Comparison of ENCODE assay signal across 31 mouse cellular contexts in the genomic region with DNA sequence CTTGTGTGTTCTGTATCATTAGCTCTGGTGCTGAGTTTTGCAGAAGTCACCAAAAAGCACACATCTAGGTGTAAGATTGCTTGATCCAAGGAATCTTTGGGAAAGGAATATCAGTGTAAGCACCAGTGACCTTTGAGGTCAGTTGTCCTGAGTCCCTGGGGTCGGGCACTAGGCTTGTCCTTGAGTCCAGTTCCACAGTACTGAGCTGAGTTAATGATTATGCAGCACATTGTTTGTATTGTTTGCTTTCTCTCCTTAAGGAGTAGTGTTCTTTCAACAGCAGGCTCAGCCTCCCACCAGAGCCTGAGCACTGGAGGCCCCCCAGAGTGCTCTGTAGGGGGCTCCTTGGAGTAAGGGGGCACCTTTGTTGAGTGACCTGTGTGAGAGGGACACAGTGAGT. TPM values are rescaled to one million over a fixed set of nuclear protein-coding genes. Genes with fewer than 3 reads are reported as not detected.
DNase-seq lines count a peak whose midpoint lies in the region; ATAC-seq and TF ChIP-seq lines count a peak whose summit lies in the region.
"Had no signal": no experiment of that assay in that cellular context is flagged by ENCODE, and none has a peak within 500 bp of the region (broad histone marks: within the 10 kb centered on the region; RNA-seq: fewer than 3 reads in every experiment).

No protein-coding gene starts in this region.

- no peak for TF ChIP-seq POLR2A in liver, adult 2 months (IDR thresholded peaks at IDR 0.05; ENCODE audit: extremely low read depth, insufficient read depth, low read length)

- no peak overlapping the region for H3K27ac ChIP-seq in kidney, embryonic 15.5 days
- no peak overlapping the region for H3K27ac ChIP-seq in liver, adult 2 months (replicated peaks; ENCODE audit: insufficient read depth, low read depth, low read length)
- no peak overlapping the region for H3K27ac ChIP-seq in liver, embryonic 11.5 days (ENCODE audit: low read depth, low read length)
- H3K27ac ChIP-seq in midbrain, embryonic 12.5 days (replicated peaks) = peak overlapping the region; percentile 30; the same call in 1 of the 2 replicates
- H3K27ac ChIP-seq in midbrain, embryonic 16.5 days (ENCODE audit: low read length) = no peak overlapping the region
- H3K27ac ChIP-seq in stomach, postnatal 0 days (replicated peaks) = no peak overlapping the region
- H3K27ac ChIP-seq in forebrain, embryonic 13.5 days = no peak overlapping the region
- H3K27ac ChIP-seq: forebrain, embryonic 10.5 days; gastrocnemius, adult 2 months; heart, embryonic 15.5 days; hindbrain, embryonic 10.5 days; hindbrain, embryonic 13.5 days had no signal

- ATAC-seq in kidney, embryonic 15.5 days (replicated peaks; ENCODE audit: low FRiP score) = no peak
- ATAC-seq in liver, embryonic 11.5 days (replicated peaks; ENCODE audit: low FRiP score) = no peak
- no peak for ATAC-seq in midbrain, embryonic 12.5 days (ENCODE audit: low FRiP score, low read depth)
- ATAC-seq in midbrain, embryonic 16.5 days = no peak
- ATAC-seq in stomach, postnatal 0 days (ENCODE audit: low FRiP score, low TSS enrichment) = peak; percentile 54
- ATAC-seq in forebrain, embryonic 13.5 days = no peak
- ATAC-seq: forebrain, embryonic 14.5 days; forebrain, postnatal 0 days; Patski had no signal

- no peaks in the 10 kb centered on the region for H3K4me1 ChIP-seq in kidney, embryonic 15.5 days
- no peaks in the 10 kb centered on the region for H3K4me1 ChIP-seq in liver, adult 2 months (ENCODE audit: control insufficient read depth, insufficient read depth, low read length)
- H3K4me1 ChIP-seq in liver, embryonic 11.5 days (replicated peaks; ENCODE audit: control insufficient read depth, insufficient read depth, low read length) = peaks cover 3% of the 10 kb centered on the region; the same call in 1 of the 2 replicates
- peaks cover 23% of the 10 kb centered on the region for H3K4me1 ChIP-seq in midbrain, embryonic 12.5 days
- peaks cover 2% of the 10 kb centered on the region; the same call in 1 of the 2 replicates for H3K4me1 ChIP-seq in midbrain, embryonic 16.5 days (ENCODE audit: control insufficient read depth, insufficient read depth, low read length)
- H3K4me1 ChIP-seq in stomach, postnatal 0 days (replicated peaks; ENCODE audit: control insufficient read depth, insufficient read depth) = no peaks in the 10 kb centered on the region
- peaks cover 9% of the 10 kb centered on the region; the same call in 1 of the 2 replicates for H3K4me1 ChIP-seq in forebrain, embryonic 13.5 days
- H3K4me1 ChIP-seq: heart, embryonic 12.5 days; heart, embryonic 15.5 days; hindbrain, embryonic 13.5 days had no signal

- no peak overlapping the region for H3K4me2 ChIP-seq in kidney, embryonic 15.5 days
- H3K4me2 ChIP-seq in liver, embryonic 11.5 days = no peak overlapping the region
- no peak overlapping the region for H3K4me2 ChIP-seq in midbrain, embryonic 12.5 days (replicated peaks)
- H3K4me2 ChIP-seq in midbrain, embryonic 16.5 days (ENCODE audit: low read length) = no peak overlapping the region
- H3K4me2 ChIP-seq in stomach, postnatal 0 days (replicated peaks; ENCODE audit: low read depth) = no peak overlapping the region
- H3K4me2 ChIP-seq in forebrain, embryonic 13.5 days = no peak overlapping the region
- H3K4me2 ChIP-seq: heart, embryonic 12.5 days; heart, embryonic 15.5 days; hindbrain, embryonic 13.5 days had no signal

- no peak overlapping the region for H3K9ac ChIP-seq in kidney, embryonic 15.5 days
- H3K9ac ChIP-seq in liver, adult 2 months (ENCODE audit: low read depth, low read length) = no peak overlapping the region
- no peak overlapping the region for H3K9ac ChIP-seq in liver, embryonic 11.5 days (ENCODE audit: low read depth, low read length)
- no peak overlapping the region for H3K9ac ChIP-seq in midbrain, embryonic 12.5 days (replicated peaks)
- no peak overlapping the region for H3K9ac ChIP-seq in midbrain, embryonic 16.5 days (ENCODE audit: low read depth, low read length)
- no peak overlapping the region for H3K9ac ChIP-seq in stomach, postnatal 0 days (ENCODE audit: low read length)
- no peak overlapping the region for H3K9ac ChIP-seq in forebrain, embryonic 13.5 days
- H3K9ac ChIP-seq: forebrain, postnatal 0 days; heart, embryonic 12.5 days; heart, embryonic 15.5 days; hindbrain, embryonic 13.5 days had no signal

- no peak overlapping the region for H3K4me3 ChIP-seq in kidney, embryonic 15.5 days (replicated peaks)
- H3K4me3 ChIP-seq in liver, adult 2 months (ENCODE audit: insufficient read depth, low read depth, low read length) = no peak overlapping the region
- H3K4me3 ChIP-seq in liver, embryonic 11.5 days (ENCODE audit: low read depth, low read length) = no peak overlapping the region
- H3K4me3 ChIP-seq in midbrain, embryonic 12.5 days = no peak overlapping the region
- no peak overlapping the region for H3K4me3 ChIP-seq in midbrain, embryonic 16.5 days (ENCODE audit: low read depth, low read length)
- no peak overlapping the region for H3K4me3 ChIP-seq in stomach, postnatal 0 days (ENCODE audit: low read depth, low read length)
- no peak overlapping the region for H3K4me3 ChIP-seq in forebrain, embryonic 13.5 days
- H3K4me3 ChIP-seq: forebrain, embryonic 10.5 days; gastrocnemius, adult 2 months; heart, embryonic 12.5 days; heart, embryonic 15.5 days; hindbrain, embryonic 10.5 days; hindbrain, embryonic 13.5 days had no signal

- H3K36me3 ChIP-seq in kidney, embryonic 15.5 days = peaks cover 77% of the 10 kb centered on the region
- H3K36me3 ChIP-seq in liver, adult 2 months (ENCODE audit: control insufficient read depth, insufficient read depth, low read length) = peaks cover 23% of the 10 kb centered on the region
- peaks cover 19% of the 10 kb centered on the region for H3K36me3 ChIP-seq in liver, embryonic 11.5 days (ENCODE audit: control insufficient read depth, insufficient read depth, low read length)
- H3K36me3 ChIP-seq in midbrain, embryonic 12.5 days = peaks cover 43% of the 10 kb centered on the region
- H3K36me3 ChIP-seq in midbrain, embryonic 16.5 days (ENCODE audit: control insufficient read depth, insufficient read depth, low read length) = peaks cover 4% of the 10 kb centered on the region; the same call in 1 of the 2 replicates
- H3K36me3 ChIP-seq in stomach, postnatal 0 days (ENCODE audit: control insufficient read depth, insufficient read depth, low read length) = peaks cover 8% of the 10 kb centered on the region; the same call in 1 of the 2 replicates
- peaks cover 64% of the 10 kb centered on the region for H3K36me3 ChIP-seq in forebrain, embryonic 13.5 days (ENCODE audit: poor library complexity, severe bottlenecking)

- TF ChIP-seq CTCF in liver, adult 2 months (IDR thresholded peaks at IDR 0.05; ENCODE audit: low read depth, low read length) = no peak
- no peak for TF ChIP-seq CTCF in stomach, postnatal 0 days (IDR thresholded peaks at IDR 0.05; ENCODE audit: low read depth)

- peak; percentile 38 for DNase-seq in kidney, adult 9 months
- peak; percentile 55 for DNase-seq in liver, adult 2 months (ENCODE audit: extremely low read depth, low read depth, low spot score)
- no peak for DNase-seq in liver, embryonic 11.5 days (ENCODE audit: low spot score)
- peak; percentile 20 for DNase-seq in stomach, postnatal 0 days (ENCODE audit: low spot score)
- DNase-seq: adrenal gland, postnatal 10 days; adrenal gland, postnatal 36 days; B cell, adult 2 months; cerebellum, adult 18-20 months; cerebellum, adult 9-10 months; cerebellum, postnatal 14 days; forebrain, postnatal 0 days; gastrocnemius, adult 2 months; gastrocnemius, postnatal 14 days; heart, adult 11 months; heart, postnatal 10 days; heart, postnatal 36 days had no signal

- no peaks in the 10 kb centered on the region for H3K9me3 ChIP-seq in kidney, embryonic 15.5 days (replicated peaks)
- H3K9me3 ChIP-seq in liver, embryonic 11.5 days (ENCODE audit: control insufficient read depth, low read length) = no peaks in the 10 kb centered on the region
- H3K9me3 ChIP-seq in midbrain, embryonic 12.5 days = no peaks in the 10 kb centered on the region
- H3K9me3 ChIP-seq in midbrain, embryonic 16.5 days (replicated peaks; ENCODE audit: control insufficient read depth, low read length, poor library complexity, severe bottlenecking) = no peaks in the 10 kb centered on the region
- no peaks in the 10 kb centered on the region for H3K9me3 ChIP-seq in stomach, postnatal 0 days (ENCODE audit: control insufficient read depth, low read length)
- no peaks in the 10 kb centered on the region for H3K9me3 ChIP-seq in forebrain, embryonic 13.5 days (replicated peaks)
- H3K9me3 ChIP-seq: forebrain, embryonic 10.5 days; G1E; heart, embryonic 12.5 days; heart, embryonic 15.5 days; hindbrain, embryonic 10.5 days; hindbrain, embryonic 13.5 days had no signal

- TF ChIP-seq EP300 in stomach, postnatal 0 days (optimal IDR thresholded peaks at IDR 0.05) = no peak

- 55% methylated on average over 1 of the region's 1 CpGs for WGBS in kidney, embryonic 15.5 days
- 16% methylated on average over 1 of the region's 1 CpGs for whole genome bisulfite sequencing in liver, adult 2 months
- WGBS in liver, embryonic 11.5 days = 44% methylated on average over 1 of the region's 1 CpGs
- WGBS in midbrain, embryonic 12.5 days = 11% methylated on average over 1 of the region's 1 CpGs
- 13% methylated on average over 1 of the region's 1 CpGs for WGBS in midbrain, embryonic 16.5 days
- WGBS in stomach, postnatal 0 days = 41% methylated on average over 1 of the region's 1 CpGs
- 17% methylated on average over 1 of the region's 1 CpGs for WGBS in forebrain, embryonic 13.5 days

- no peaks in the 10 kb centered on the region for H3K79me2 ChIP-seq in liver, adult 2 months (ENCODE audit: control insufficient read depth, insufficient read depth, low read length)

- no peaks in the 10 kb centered on the region for H3K27me3 ChIP-seq in kidney, embryonic 15.5 days
- H3K27me3 ChIP-seq in liver, adult 2 months (ENCODE audit: control insufficient read depth, insufficient read depth, low read length) = no peaks in the 10 kb centered on the region
- no peaks in the 10 kb centered on the region for H3K27me3 ChIP-seq in liver, embryonic 11.5 days (replicated peaks; ENCODE audit: control insufficient read depth, insufficient read depth, low read length)
- H3K27me3 ChIP-seq in midbrain, embryonic 12.5 days = peaks cover 72% of the 10 kb centered on the region
- H3K27me3 ChIP-seq in midbrain, embryonic 16.5 days (ENCODE audit: control insufficient read depth, insufficient read depth, low read depth, low read length) = no peaks in the 10 kb centered on the region; the same call in 1 of the 2 replicates
- no peaks in the 10 kb centered on the region for H3K27me3 ChIP-seq in stomach, postnatal 0 days (ENCODE audit: control insufficient read depth, insufficient read depth, low read length)
- H3K27me3 ChIP-seq in forebrain, embryonic 13.5 days = peaks cover 22% of the 10 kb centered on the region; the same call in 1 of the 2 replicates
- H3K27me3 ChIP-seq: CH12.LX; heart, embryonic 12.5 days; heart, embryonic 15.5 days; hindbrain, embryonic 13.5 days; Patski had no signal

RNA-seq across cellular contexts. Expression of gene Barhl1, which starts 23.7 kb away (rescaled TPM):
- not detected in 2 replicates for polyA plus RNA-seq in kidney, embryonic 15.5 days (2015; fragmentation: Nextera tagmentation; extraction: Ambion mirVana)
- not detected in 2 replicates for total RNA-seq in liver, adult 2 months (2014; rRNA removed)
- polyA plus RNA-seq in liver, adult 2 months (2012; rRNA removed) = 0.32 and 0.37 TPM in 2 replicates
- not detected in 2 replicates for polyA plus RNA-seq in liver, embryonic 11.5 days (2014; fragmentation: Nextera tagmentation; extraction: Ambion mirVana)
- polyA plus RNA-seq in midbrain, embryonic 12.5 days (2016; fragmentation: Nextera tagmentation; extraction: Ambion mirVana) = 32.5 and 47.4 TPM in 2 replicates
- 28.9 and 35.2 TPM in 2 replicates for polyA plus RNA-seq in midbrain, embryonic 16.5 days (2015; fragmentation: Nextera tagmentation; extraction: Ambion mirVana)
- polyA plus RNA-seq in stomach, postnatal 0 days (2015; fragmentation: Nextera tagmentation; extraction: Ambion mirVana) = not detected in 2 replicates
- 1.3 and 4.4 TPM in 2 replicates for polyA plus RNA-seq in forebrain, embryonic 13.5 days (2015; fragmentation: Nextera tagmentation; extraction: Ambion mirVana)
- total RNA-seq: adrenal gland, adult 18-20 months; adrenal gland, postnatal 36 days; CH12.LX; gastrocnemius, adult 2 months; gastrocnemius, postnatal 14 days; gastrocnemius, postnatal 4 days; heart, postnatal 10 days; heart, postnatal 36 days had no signal
- polyA plus RNA-seq: heart, embryonic 12.5 days; heart, embryonic 15.5 days had no signal

RNA-seq across cellular contexts. Expression of gene Ddx31, which starts 52.6 kb away (rescaled TPM):
- polyA plus RNA-seq in kidney, embryonic 15.5 days (2015; fragmentation: Nextera tagmentation; extraction: Ambion mirVana) = 14.9 and 15.6 TPM in 2 replicates
- total RNA-seq in liver, adult 2 months (2014; rRNA removed) = 3.9 and 4.2 TPM in 2 replicates
- 1.9 and 2.5 TPM in 2 replicates for polyA plus RNA-seq in liver, adult 2 months (2012; rRNA removed)
- polyA plus RNA-seq in liver, embryonic 11.5 days (2014; fragmentation: Nextera tagmentation; extraction: Ambion mirVana) = 15.5 and 16.4 TPM in 2 replicates
- 20.1 TPM in 2 replicates for polyA plus RNA-seq in midbrain, embryonic 12.5 days (2016; fragmentation: Nextera tagmentation; extraction: Ambion mirVana)
- 10.7 and 12.6 TPM in 2 replicates for polyA plus RNA-seq in midbrain, embryonic 16.5 days (2015; fragmentation: Nextera tagmentation; extraction: Ambion mirVana)
- polyA plus RNA-seq in stomach, postnatal 0 days (2015; fragmentation: Nextera tagmentation; extraction: Ambion mirVana) = 5.1 and 5.8 TPM in 2 replicates
- 15.1 and 15.4 TPM in 2 replicates for polyA plus RNA-seq in forebrain, embryonic 13.5 days (2015; fragmentation: Nextera tagmentation; extraction: Ambion mirVana)

RNA-seq across cellular contexts. Expression of gene Gtf3c4, which starts 52.6 kb away (rescaled TPM):
- polyA plus RNA-seq in kidney, embryonic 15.5 days (2015; fragmentation: Nextera tagmentation; extraction: Ambion mirVana) = 15.5 and 16.5 TPM in 2 replicates
- total RNA-seq in liver, adult 2 months (2014; rRNA removed) = 11.0 and 11.4 TPM in 2 replicates
- 4.6 and 5.0 TPM in 2 replicates for polyA plus RNA-seq in liver, adult 2 months (2012; rRNA removed)
- polyA plus RNA-seq in liver, embryonic 11.5 days (2014; fragmentation: Nextera tagmentation; extraction: Ambion mirVana) = 19.2 and 20.1 TPM in 2 replicates
- polyA plus RNA-seq in midbrain, embryonic 12.5 days (2016; fragmentation: Nextera tagmentation; extraction: Ambion mirVana) = 34.2 and 38.5 TPM in 2 replicates
- 18.7 and 23.2 TPM in 2 replicates for polyA plus RNA-seq in midbrain, embryonic 16.5 days (2015; fragmentation: Nextera tagmentation; extraction: Ambion mirVana)
- 3.3 and 3.9 TPM in 2 replicates for polyA plus RNA-seq in stomach, postnatal 0 days (2015; fragmentation: Nextera tagmentation; extraction: Ambion mirVana)
- 16.6 and 18.7 TPM in 2 replicates for polyA plus RNA-seq in forebrain, embryonic 13.5 days (2015; fragmentation: Nextera tagmentation; extraction: Ambion mirVana)
